Mouse (Mus musculus) kidney, adult 2 months (tissue): ENCODE results near the gene Gpr45.

Experiments
- CTCF ChIP-seq: fragments of 200-500 bp; conservative IDR thresholded peaks from 2 replicates; pipeline ENCODE4 v1.5.1; 2011; ENCODE audit warnings: low read depth, mild to moderate bottlenecking, control low read depth, low read length, moderate library complexity, mixed read lengths; ENCODE audit not compliant: insufficient read depth, insufficient read length
- POLR2A ChIP-seq: fragments of 200-500 bp; IDR thresholded peaks from one replicate; pipeline ENCODE4 v1.6.1; 2011; ENCODE audit warnings: low read depth, low read length, control low read depth

- TF ChIP-seq POLR2A (no peak), CTCF (peak; percentile 82)
Measured at GRCm38 (mm10) chr1:43065615-43066310, 113.1 kb downstream of the Gpr45 start.
